Mouse (Mus musculus) cerebellum, adult 11 months (tissue): ENCODE results near the gene Fitm2.

Source experiments
- DNase-seq: peaks from one replicate; pipeline ENCODE4 v3.0.0; 2022

The Fitm2 gene

DNA sequence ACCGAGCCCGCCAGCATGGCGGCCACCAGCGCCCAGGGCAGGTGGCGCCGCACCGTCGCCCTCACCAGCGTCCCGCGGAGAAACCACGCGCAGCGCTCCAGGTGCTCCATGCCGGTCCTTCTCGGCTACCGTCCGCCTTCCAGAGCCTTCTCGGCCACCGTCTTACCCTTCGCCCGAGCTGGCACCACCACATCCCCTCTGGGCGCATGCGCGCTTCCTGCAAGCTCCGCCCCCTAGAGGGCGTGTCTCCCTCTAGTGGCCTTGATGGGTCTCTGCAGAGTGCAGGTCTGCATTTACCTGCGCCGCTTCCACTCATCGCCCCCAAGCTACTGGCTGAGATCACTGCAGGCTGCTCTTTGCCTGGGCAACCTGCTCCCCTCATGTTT is at the start of gene Fitm2:
TSS of gene Fitm2 (minus strand) at position 164 of the 386 bp plus-strand sequence.
- DNase-seq = peak; percentile 96

DNA sequence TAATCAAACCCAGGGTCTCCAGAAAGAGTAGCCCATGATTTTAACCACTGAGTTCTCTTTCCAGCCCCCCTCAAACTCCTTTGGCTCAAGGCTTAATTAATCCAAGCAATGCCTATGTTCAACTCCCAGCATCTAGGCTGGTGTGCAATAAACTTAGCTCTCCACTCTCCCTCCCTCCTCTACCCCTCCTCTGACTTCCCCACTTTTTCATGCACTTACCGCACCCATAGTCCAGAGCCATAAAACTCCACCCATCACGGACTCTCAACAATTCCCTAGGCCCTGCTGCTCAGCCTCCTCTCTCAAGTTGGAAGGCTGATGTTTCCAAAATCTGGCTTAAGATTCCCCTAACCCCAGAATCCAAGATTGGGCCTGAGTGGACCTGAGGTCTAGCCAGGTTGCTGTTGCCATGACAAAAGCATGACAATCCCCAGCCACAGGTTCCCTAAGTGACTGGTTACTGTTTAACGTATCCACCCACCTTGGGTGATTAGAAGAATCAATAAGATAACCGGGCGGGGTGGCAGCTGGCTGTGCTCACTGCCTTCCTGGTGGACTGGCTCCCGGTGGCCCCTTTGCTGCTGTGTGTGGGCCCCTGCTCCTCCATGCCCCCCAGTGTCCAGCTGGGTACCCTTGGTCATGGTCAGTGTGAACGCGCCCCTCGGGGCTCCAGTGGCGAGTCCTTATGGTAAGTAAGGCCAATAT is 34.0 kb upstream of the Fitm2 start, which contains the start of gene Hnf4a:
TSS of gene Hnf4a (plus strand) at position 509 of the 705 bp plus-strand sequence.
- DNase-seq = no peak

DNA sequence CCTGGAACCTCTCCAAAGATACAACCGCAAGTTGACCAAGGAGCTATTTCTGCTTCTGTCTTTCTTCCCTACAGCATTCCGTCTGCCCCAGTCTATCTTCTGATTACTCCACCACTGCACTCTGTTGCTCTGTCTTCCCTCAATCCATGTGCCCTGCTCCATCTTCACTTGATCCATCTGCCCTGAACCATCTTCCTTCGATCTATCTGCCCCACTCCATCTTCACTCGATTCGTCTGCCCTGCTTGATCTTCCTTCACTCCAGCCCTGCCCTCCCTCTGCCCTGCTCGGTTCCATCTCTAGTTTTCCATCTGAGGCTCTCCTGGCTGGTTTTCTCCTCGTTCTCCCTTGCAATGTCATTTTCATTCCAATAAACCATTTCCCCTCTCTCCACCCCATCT is 30.8 kb upstream of the Fitm2 start:
- no peak for DNase-seq

DNA sequence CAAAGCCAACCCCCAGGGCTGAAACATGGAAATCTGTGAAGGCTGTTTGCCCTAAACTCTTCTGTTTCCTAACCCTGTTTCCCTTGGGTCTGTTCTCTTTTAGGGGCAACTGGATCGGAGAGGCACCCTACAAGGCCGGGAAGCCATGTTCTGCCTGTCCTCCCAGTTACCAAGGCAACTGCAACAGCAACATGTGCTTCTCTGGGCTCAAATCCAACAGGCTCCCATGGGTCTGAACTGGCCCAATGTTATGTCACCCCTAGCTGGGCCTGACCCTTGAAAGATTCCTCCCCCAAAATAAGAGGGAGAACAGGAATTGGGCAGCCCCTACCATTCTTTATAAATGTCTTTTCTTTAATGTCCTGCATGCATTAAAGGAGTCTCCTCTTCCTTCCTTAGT is 29.8 kb upstream of the Fitm2 start:
- DNase-seq = no peak

DNA sequence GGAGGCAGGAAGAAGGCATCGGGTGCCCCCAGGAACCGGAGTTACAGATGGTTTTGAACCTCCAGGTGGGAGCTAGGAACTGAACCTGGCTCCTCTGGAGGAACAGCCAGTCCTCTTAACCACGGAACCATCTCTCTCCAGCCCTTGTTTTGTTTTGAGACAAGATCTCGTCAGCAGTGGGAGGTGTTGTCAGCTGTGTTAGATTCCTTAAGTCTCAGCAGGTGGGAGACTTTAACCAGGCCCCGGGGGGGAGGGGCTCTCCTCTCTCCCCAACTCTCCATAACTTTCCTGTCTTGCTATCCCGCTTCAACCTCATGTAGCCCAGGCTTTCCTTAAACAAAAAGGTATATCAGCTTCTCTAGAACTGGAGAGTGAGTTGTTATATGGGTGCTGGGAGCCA is 22.0 kb upstream of the Fitm2 start:
- no peak for DNase-seq

DNA sequence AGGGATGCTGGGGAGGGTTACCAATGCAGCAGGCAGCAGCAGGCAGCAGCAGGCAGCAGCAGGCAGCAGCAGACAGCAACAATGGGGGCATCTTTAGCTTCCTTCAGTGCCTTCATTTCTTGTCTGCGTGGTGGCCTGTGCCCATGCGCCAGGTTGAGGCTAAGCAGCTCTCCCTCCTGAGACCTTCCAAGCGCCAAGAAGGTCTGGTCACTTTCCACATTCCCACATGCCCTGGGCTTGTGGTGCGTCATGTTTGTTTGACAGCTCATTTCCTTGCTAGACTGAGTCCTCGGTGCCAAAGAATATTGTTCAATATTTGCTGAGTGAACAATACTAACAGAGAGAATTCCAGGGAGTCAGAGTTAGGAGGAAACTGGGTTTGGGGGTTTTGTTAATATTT is 21.5 kb upstream of the Fitm2 start:
- no peak for DNase-seq

DNA sequence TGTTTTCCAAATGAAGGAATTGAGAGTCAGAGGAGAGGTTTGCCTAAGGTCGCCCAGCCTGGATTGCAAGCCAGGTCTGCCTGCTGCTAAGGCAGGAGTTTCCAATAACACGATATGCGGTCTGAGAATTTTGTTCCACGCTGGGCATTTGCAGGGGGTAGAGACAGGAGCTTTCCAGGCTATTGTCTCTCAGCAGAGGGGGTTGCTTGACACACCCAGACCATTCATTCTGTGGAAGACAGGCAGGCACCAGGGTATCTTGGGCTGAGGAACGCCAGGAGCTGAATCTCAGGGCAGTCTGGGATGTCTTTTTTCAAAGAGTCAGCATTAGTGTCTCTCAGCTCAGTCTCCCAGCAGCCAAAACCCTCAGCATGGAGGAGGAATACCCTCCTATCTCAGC is 20.6 kb upstream of the Fitm2 start:
- no peak for DNase-seq

DNA sequence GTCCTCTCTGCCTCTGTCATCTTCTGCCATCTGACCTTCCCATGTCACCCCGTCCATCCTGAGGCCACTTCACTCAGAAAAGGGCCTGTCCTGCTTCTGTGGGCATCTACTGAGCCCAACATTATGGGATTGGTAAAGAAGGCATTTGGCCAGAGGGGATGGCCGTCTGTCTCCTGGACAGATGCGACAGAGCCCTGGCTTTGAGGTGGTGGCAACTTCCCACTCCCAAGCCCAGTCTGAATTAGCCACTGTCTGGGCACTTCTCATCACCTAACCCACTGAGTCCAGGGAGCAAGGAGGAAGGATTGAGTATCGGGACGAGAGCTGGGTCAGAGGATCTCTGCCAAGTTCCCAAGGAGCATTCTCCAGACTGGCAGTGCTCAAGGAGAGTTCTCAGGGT is 19.6 kb upstream of the Fitm2 start, which contains the start of gene R3hdml:
TSS of gene R3hdml (plus strand) at position 301 of the 400 bp plus-strand sequence.
- no peak for DNase-seq

DNA sequence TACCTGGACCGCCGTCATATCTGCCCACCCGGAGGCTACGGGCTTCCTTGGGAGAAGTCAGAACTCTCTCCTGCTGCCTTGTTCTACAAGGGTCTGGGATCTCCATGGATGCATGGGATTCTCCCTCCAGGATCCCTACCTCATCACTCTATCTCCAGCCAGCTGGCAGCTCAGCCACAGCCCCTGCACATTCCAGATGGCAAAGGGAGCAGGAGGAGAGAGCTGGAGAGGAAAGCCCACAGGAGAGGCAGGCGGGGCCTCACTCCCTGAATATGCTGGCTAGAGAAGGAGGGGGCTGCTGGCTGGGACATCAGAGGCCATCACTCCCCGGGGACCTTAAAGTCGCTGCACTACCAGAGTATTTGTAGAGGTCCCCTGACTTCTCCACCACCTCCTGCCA is 18.9 kb upstream of the Fitm2 start:
- DNase-seq = no peak

DNA sequence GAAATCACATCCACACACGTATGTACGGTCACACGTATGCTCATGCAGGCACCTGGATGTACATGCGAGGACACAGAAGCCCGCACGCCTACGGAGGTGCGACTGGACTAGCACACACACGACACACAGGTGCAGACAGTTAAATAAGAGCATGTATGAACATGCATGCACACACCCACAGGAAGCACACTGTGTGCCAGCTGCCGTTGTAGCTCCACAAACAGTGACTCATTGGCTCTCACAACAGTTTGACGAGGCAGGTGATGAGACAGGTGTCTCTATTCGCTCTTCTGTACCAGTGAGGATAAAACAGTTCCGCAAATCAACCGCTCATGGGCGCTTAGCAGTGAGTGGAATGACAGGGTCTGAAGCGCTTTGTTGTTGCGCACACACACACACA is 18.2 kb upstream of the Fitm2 start:
- no peak for DNase-seq

DNA sequence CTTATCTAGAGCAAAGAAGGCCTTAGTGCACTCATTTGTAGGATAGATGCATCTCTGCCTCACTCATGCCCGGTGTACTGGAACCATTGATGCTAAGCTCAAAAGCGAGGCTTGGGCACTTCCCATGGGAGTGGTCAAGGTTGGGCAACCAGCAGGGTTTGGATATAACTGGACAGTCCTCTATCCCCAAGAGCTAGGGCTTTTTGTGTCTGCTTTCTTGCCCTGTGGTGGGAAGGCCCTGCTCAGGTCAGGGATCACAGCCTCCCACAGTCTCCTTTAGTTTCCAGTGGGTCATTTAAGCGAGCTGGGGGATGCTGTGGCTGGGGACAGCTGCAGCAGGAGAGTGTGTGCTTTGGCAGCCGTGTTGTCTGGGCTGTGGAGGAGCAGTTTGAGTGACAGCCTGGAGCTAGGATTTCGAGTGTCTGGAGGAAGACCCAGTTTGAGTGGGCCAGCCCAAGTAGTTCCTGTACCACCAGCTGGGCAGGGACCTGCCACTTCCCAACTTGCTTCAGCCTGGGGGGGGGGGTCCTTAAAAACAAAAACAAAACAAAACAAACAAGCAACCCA is 17.4 kb upstream of the Fitm2 start:
- DNase-seq = no peak

DNA sequence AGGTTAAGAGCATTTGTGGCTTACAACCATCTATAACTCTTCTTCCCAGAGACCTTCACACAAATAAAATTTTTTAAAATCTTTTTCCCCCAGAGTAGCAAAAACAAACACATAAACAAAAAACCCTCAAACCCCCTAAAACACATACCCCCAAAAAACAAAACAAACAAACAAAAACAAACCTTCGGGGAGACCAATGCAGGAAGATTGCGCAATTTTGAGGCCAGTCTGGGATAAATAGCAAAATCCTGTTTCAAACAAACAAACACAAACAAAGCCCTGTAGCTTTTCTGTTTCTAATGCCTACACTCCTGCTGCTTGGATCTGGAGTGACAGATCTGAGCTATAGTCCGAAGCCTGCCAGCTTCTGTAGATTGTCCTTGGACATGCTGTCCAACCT is 14.9 kb upstream of the Fitm2 start:
- no peak for DNase-seq

DNA sequence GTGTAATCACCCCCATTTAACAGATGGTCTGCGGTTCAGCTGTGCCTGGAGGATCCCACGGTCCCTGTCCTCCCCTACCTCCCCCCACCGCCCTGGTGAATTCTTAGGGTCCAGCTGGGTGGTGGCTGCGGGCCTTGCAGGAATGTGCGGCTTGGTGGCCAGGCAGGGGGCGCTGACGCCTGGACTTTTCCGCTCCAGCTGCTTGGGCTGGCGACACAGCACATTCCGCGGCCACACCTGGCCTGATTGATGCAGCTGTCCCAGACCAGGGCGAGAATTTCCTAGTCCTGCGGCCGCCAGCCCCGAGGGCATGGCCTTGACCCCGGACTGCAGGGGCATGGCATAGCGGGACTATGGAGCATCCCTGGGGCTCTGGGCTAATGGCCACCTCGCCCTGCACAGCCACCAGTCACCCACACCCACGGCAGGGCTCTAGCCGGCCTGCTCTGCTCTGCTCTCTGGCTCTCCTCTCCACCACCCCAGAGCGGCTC is 9.2 kb upstream of the Fitm2 start:
- DNase-seq = no peak

DNA sequence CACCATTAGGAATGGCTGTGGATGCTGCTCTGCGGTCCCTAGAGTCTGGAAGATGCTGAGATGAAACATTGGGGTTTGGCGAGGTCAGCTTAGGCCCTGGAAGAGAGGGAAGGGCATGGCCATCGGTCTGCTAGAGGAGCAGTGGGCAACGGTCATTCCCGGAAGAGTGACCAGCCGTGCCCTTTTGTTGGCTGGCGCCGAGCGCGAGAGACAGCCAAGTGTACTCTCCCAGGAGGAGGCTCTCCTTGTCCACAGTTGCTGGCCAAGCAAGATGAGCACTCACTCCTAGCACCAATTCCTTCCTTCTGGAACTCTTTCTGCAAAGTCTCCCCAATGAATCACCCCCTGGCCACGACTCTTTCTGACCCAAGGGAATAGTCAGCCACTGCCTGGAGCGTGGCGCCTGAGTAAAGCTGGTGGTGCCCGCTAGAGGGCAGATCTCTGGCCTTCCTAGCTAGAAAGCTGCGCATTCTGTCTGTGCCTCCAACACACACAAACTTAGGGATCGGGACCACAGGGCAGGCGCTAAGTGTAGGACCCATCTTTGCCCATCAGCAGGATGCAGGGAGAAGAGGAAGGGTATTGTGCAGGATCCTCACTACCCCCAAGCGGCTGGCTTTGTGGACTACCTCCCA is 7.9 kb upstream of the Fitm2 start:
- no peak for DNase-seq

DNA sequence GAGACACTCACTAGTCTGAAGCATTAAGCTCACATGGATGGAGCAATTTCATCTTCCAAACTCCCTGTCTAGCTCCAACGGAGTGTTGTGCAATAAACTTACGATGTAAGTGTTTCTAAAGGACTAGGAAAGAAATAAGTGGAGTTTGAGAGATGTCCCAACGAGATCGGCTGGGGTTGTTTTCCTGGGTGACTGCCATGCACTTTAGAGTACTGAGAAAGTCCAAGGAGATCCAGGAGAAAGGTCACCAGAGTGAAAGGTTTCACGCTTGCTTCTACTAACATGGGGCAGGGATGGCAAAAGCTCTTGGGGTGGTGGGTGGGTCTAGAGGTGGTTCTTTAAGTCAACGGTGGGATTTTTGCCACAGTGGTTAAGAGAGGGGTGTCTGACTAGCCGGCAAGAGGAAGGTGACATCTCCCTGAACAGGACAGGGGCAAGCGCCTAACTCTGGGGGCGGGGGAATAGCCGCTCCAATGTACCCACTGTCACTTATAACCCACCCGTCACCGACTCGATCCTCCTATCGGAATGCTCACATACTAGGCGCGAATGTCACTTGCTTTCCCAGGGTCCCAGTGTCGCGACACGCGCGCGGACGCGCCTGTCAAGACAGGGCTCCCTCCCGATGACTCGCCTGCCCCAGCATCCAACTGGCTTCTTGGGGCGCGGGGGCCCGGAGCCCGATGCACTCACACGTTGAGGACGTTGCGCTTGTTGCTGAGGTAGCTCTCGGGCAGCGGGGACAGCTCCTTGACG is 541 bp downstream of the Fitm2 start:
- no peak for DNase-seq

DNA sequence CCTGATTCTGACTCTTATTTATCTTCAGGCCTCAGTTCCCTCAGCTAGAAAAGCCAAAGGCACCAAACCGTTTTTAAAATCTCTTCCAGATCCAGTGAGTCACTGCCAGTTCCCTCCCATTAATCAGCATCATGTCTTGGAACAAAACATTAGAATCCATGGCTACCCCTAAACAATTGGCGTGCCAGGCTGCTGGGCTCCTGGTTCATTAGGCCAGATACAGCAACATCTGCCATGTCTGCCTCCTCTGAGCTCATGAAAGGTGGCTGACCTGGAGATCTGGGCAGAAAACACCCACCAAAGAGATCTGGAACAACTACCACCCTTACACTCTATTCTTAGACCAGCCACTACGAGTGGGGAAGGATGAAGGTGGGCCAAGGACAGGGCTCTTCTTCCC is 1.3 kb downstream of the Fitm2 start:
- no peak for DNase-seq

DNA sequence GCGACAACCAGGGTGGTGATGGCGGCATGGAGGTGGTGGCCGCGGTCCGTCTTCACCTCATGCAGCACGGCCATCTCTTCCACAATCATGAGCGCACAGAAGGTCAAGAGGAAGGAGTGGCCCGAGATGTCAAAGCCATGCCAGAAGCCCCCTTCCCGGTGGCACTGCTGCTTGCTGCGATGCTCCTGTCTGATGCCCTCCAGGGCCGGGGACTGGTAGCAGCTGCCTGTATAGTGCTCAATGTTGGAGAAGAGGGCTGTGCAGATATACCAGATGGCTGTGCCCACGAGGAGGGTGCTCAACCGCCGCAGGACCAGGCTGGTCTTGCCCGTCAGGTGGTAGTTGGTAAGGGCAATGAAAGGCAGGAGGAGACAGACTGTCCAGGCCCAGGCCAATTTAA is 2.7 kb downstream of the Fitm2 start:
- no peak for DNase-seq

DNA sequence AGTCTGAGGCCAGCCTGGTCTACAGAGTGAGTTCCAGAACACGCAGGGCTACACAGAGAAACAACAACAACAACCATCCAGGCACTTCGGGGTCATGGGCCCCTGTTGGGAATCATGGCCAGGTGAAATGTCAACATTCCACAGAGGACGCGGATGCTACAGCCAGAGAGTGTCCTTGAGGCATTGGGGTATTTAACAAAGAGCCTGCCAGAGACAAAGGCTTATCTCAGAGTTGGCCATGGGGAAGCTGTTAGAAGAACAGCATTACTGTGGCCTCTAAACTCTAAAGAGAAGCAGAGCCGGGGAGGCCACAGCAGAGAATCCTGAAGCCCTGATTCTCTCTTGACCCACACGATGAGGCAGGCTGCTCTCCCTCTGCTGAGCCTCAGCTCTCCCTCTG is 3.6 kb downstream of the Fitm2 start:
- no peak for DNase-seq

DNA sequence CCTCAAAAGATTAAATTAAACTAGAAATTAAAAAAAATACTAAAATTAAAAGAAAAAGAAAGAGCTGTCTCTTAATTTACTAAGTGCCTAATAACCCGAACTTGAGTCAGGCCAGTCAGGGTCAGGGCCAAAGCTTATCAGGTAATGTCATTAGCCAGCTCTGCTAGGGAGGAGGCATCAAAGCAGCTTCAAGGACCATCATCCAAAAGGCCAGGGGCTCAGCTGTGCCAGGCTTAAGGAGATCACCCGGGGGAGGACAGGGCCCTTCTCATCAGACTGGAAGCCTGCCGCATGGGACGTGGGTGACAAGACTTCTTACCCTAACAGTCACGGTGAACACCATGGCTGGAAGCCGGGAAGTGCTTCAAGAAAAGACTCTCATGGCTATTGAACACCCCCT is 4.8 kb downstream of the Fitm2 start:
- DNase-seq = no peak

DNA sequence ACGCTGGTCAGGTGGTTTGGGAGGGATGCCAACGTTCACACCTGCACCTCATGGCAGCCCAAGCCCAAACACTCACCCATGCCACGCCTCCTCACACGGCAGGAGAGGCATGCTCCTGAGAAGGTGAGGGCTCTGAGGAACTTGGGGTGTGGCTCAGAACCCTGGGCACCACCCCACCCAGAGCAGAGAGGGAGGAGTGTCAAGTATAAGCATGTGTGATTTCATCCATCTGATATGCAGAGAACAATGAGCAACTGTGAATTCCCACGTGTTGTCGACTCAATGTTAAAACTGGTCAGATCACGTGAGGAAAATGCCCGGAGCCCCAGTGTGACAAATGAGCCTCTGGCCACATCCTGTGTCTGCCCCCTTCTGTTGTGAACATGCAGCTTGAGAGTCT is 5.7 kb downstream of the Fitm2 start:
- no peak for DNase-seq

DNA sequence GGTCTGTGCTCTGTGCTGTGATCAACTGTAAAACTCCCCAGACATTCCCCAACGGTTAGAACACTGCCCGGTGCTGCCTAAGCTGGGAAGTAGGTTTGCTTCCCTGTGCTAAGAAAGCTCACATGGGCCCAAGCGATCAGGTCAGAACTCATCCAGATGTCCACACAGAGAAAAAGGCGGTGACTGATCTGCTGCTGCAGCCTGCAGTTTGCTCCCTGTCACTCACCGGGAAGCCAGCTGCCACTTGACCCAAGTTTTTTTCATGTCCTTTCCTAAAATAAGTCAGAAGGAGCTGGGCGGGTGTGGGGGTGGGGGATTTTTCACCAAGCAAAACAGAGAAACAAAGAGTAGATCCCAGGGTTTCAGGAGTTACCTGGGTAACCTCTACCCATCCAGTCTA is 7.9 kb downstream of the Fitm2 start:
- DNase-seq = no peak

DNA sequence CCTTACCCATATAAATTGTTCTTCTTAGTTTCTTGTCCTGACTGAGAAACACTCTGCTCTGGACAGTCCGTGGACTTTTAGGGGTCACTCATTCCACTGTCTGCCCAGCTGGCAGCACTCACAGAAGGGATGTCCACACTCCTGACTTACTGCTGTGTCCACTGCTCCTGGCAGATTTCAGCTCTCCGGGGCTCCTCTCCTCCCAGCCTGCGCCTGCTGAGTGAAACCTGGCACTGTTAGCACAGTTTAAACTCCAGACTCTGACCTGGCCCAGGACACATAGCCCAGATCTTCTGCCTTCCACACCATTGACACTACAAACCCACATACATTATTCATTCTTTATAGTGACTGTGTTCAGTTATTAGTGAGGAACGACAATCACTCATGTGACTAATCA is 8.4 kb downstream of the Fitm2 start:
- DNase-seq = no peak

DNA sequence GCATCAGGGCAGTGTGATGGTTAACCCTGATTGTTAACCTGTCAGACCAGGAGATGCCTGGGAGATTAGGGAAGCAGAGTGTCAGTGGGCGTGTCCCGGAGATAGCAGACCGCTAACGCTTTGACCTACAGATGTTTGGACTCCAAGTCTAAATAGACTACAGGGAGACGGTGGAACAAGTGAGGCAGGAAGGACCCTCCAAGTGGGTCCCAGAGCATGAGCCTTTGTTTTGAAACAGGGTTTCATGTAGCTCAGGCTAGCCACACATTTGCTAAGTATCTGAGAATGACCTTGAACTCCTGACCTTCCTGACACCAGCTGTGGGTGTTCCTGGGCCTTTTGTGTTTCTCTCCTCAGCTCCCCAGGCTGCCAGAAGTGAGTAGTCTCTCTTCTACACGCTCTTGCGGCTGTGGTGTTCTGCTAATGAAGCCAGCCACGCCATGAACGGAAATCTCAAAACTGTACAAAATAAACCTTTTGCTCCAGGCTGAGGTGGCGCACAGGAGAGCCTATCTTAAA is 9.1 kb downstream of the Fitm2 start:
- DNase-seq = no peak
